Mouse (Mus musculus) heart, adult 2 months (tissue): ENCODE measurements around the gene Ppp4c.

Experiments used
- CTCF ChIP-seq: fragments of 200-600 bp; IDR thresholded peaks from 2 replicates; pipeline ENCODE4 v1.8.1; 2022; ENCODE audit warnings: antibody characterized with exemption, mild to moderate bottlenecking, moderate library complexity
- EP300 ChIP-seq: fragments of 200-500 bp; IDR thresholded peaks from 2 replicates; pipeline ENCODE4 v1.6.1; 2011; ENCODE audit warnings: low read depth, low read length, control low read depth; ENCODE audit not compliant: insufficient read depth
- POLR2A ChIP-seq: fragments of 200-500 bp; IDR thresholded peaks from 2 replicates; pipeline ENCODE4 v1.6.1; 2011; ENCODE audit warnings: mild to moderate bottlenecking, low read depth, low read length, control low read depth; ENCODE audit not compliant: insufficient read depth

GRCm38 (mm10) chr7:126793456-126794270 is 1.4 kb upstream of the Ppp4c start:
- TF ChIP-seq POLR2A, result 0 out of 2 replicates have a peak, but pooled peaks have one; percentile 38
- no peak for TF ChIP-seq CTCF
- TF ChIP-seq EP300, result no peak
